Mouse (Mus musculus) stomach, postnatal 0 days (tissue): ENCODE measurements around the gene Olfr804.

Experiments
- CTCF ChIP-seq: IDR thresholded peaks from 2 replicates; pipeline ENCODE4 v1.5.1; 2016; ENCODE audit warnings: antibody characterized with exemption, low read depth, mild to moderate bottlenecking, moderate library complexity
- EP300 ChIP-seq: optimal IDR thresholded peaks from 2 replicates; pipeline ENCODE3; 2016; ENCODE audit warnings: antibody characterized with exemption

GRCm38 (mm10) chr10:129757693-129758092, 54.7 kb downstream of the Olfr804 start, which contains the start of gene Olfr807:
- TF ChIP-seq CTCF (no peak), EP300 (no peak)
